Mouse (Mus musculus) heart, embryonic 11.5 days (tissue): ENCODE data around the gene Ces2h. TPM values are rescaled to one million over a fixed set of nuclear protein-coding genes. Genes with fewer than 3 reads are reported as not detected.
"Not testable (repeated sequence)": the region's sequence is repeated elsewhere in the genome, so short reads cannot be mapped to it uniquely, and the experiment has no call there.

Experiments used
- ATAC-seq: fragments of 200-750 bp; cut with Nextera tagmentation; replicated peaks from 2 replicates; pipeline ENCODE4 v1.8.0; 2017; ENCODE audit warnings: moderate library complexity; ENCODE audit not compliant: insufficient number of reproducible peaks, low FRiP score, low TSS enrichment
- H3K27ac ChIP-seq: fragments of 300-500 bp; sonication (generic); 2 replicates; pipeline ENCODE4 v1.5.1; 2014; ENCODE audit warnings: mild to moderate bottlenecking, low read depth, low read length
- H3K27me3 ChIP-seq: fragments of 300-500 bp; sonication (generic); 2 replicates; pipeline ENCODE4 v1.6.1; 2014; ENCODE audit warnings: mild to moderate bottlenecking, low read length, mixed read lengths; ENCODE audit not compliant: control insufficient read depth, insufficient read depth
- H3K36me3 ChIP-seq: fragments of 300-500 bp; sonication (generic); 2 replicates; pipeline ENCODE4 v1.6.1; 2014; ENCODE audit warnings: mild to moderate bottlenecking, low read length, moderate library complexity, mixed read lengths; ENCODE audit not compliant: control insufficient read depth, insufficient read depth
- H3K4me1 ChIP-seq: fragments of 300-500 bp; sonication (generic); 2 replicates; pipeline ENCODE4 v1.6.1; 2014; ENCODE audit warnings: low read length; ENCODE audit not compliant: control insufficient read depth, insufficient read depth
- H3K4me2 ChIP-seq: fragments of 300-500 bp; sonication (generic); 2 replicates; pipeline ENCODE4 v1.6.1; 2014; ENCODE audit warnings: mild to moderate bottlenecking, moderate library complexity
- H3K4me3 ChIP-seq: fragments of 300-500 bp; sonication (generic); 2 replicates; pipeline ENCODE4 v1.5.1; 2014; ENCODE audit warnings: low read depth, low read length
- H3K9ac ChIP-seq: fragments of 300-500 bp; sonication (generic); 2 replicates; pipeline ENCODE4 v1.6.1; 2014; ENCODE audit warnings: mild to moderate bottlenecking, low read depth, low read length, moderate library complexity
- H3K9me3 ChIP-seq: fragments of 300-500 bp; sonication (generic); replicated peaks from 2 replicates; pipeline ENCODE4 v1.6.1; 2016; ENCODE audit warnings: low read length; ENCODE audit not compliant: control insufficient read depth
- WGBS: fragments of 180-500 bp; shearing (Covaris S2); extraction: QIAGEN DNeasy Blood & Tissue Kit; methylation state at CpG from one replicate; pipeline ENCODE4 v1.1.7; 2014; ENCODE audit not compliant: insufficient replicate concordance; 5-methylcytosine and 5-hydroxymethylcytosine counted together
- polyA plus RNA-seq: library from polyadenylated mRNA; unstranded; fragments of >200 nt; fragmentation: Nextera tagmentation; extraction: Ambion mirVana; gene quantifications from 2 replicates; pipeline ENCODE4 v1.2.1, GENCODE M21; 2014

Gene Ces2h
- polyA plus RNA-seq, 1 experiment from 2014 or later, result not detected

GRCm38 (mm10) chr8:105060056-105060455 lies 59.4 kb downstream of the Ces2h start:
- Histone ChIP-seq H3K4me3 (no peak overlapping the region), H3K27ac (no peak overlapping the region), H3K9ac (no peak overlapping the region), H3K4me1 (no peaks in the 10 kb centered on the region), H3K9me3 (no peaks in the 10 kb centered on the region), H3K4me2 (no peak overlapping the region), H3K36me3 (no peaks in the 10 kb centered on the region), H3K27me3 (no peaks in the 10 kb centered on the region)
- ATAC-seq, result no peak

GRCm38 (mm10) chr8:105066761-105067160 lies 66.1 kb downstream of the Ces2h start:
- WGBS, result 0% methylated on average over 1 of the region's 1 CpGs
- H3K9me3 ChIP-seq, result no peaks in the 10 kb centered on the region
- H3K9ac ChIP-seq, result no peak overlapping the region
- no peak for ATAC-seq
- H3K36me3 ChIP-seq, result no peaks in the 10 kb centered on the region
- H3K27me3 ChIP-seq, result no peaks in the 10 kb centered on the region
- no peak overlapping the region for H3K4me3 ChIP-seq
- H3K27ac ChIP-seq, result no peak overlapping the region
- no peak overlapping the region for H3K4me2 ChIP-seq
- no peaks in the 10 kb centered on the region for H3K4me1 ChIP-seq

GRCm38 (mm10) chr8:105067905-105068304 lies 67.3 kb downstream of the Ces2h start:
- H3K4me1 ChIP-seq, H3K9ac ChIP-seq, H3K36me3 ChIP-seq, ATAC-seq, H3K4me2 ChIP-seq, H3K4me3 ChIP-seq, H3K27me3 ChIP-seq, H3K9me3 ChIP-seq, H3K27ac ChIP-seq: not testable (repeated sequence)
- 69% methylated on average over 7 of the region's 7 CpGs for WGBS

GRCm38 (mm10) chr8:105068971-105069370 lies 68.3 kb downstream of the Ces2h start:
- no peaks in the 10 kb centered on the region for H3K27me3 ChIP-seq
- no peak overlapping the region for H3K27ac ChIP-seq
- ATAC-seq, result no peak
- H3K9me3 ChIP-seq, result no peaks in the 10 kb centered on the region
- H3K4me2 ChIP-seq, result no peak overlapping the region
- no peaks in the 10 kb centered on the region for H3K4me1 ChIP-seq
- no peak overlapping the region for H3K4me3 ChIP-seq
- H3K36me3 ChIP-seq, result no peaks in the 10 kb centered on the region
- no peak overlapping the region for H3K9ac ChIP-seq

Other genes starting within 250 kb of the Ces2h start
- gene Ces2b, start 169.3 kb upstream of the Ces2h start, polyA plus RNA-seq, result not detected in 2 replicates
- gene Ces2c, start 153.8 kb upstream of the Ces2h start, polyA plus RNA-seq, result not detected in 2 replicates
- gene Ces2e, start 74.6 kb upstream of the Ces2h start, polyA plus RNA-seq, result not detected in 2 replicates
- not detected in 2 replicates for gene Ces2f, start 53.5 kb upstream of the Ces2h start, polyA plus RNA-seq
- 0.56 and 0.62 TPM in 2 replicates for gene Ces2g, start 39.1 kb upstream of the Ces2h start, polyA plus RNA-seq
- gene Ces3a, start 47.7 kb downstream of the Ces2h start, polyA plus RNA-seq, result not detected in 2 replicates
- gene Ces3b, start 82.9 kb downstream of the Ces2h start, polyA plus RNA-seq, result not detected in 2 replicates
- not detected in 2 replicates for gene Ces4a, start 130.9 kb downstream of the Ces2h start, polyA plus RNA-seq
- gene Cbfb, start 169.8 kb downstream of the Ces2h start, polyA plus RNA-seq, result 57.2 and 61.2 TPM in 2 replicates
- gene D230025D16Rik, start 224.3 kb downstream of the Ces2h start, polyA plus RNA-seq, result 20.9 and 21.6 TPM in 2 replicates